Mouse (Mus musculus) liver, postnatal 0 days (tissue): Measurements from ENCODE around the gene Slc46a3.

Source experiments
- CTCF ChIP-seq: sonication (generic); IDR thresholded peaks from 2 replicates; pipeline ENCODE4 v1.5.1; 2016; ENCODE audit warnings: antibody characterized with exemption, low read depth
- EP300 ChIP-seq: IDR thresholded peaks from 2 replicates; pipeline ENCODE4 v1.6.1; 2016; ENCODE audit warnings: antibody characterized with exemption, low read depth, mild to moderate bottlenecking

DNA sequence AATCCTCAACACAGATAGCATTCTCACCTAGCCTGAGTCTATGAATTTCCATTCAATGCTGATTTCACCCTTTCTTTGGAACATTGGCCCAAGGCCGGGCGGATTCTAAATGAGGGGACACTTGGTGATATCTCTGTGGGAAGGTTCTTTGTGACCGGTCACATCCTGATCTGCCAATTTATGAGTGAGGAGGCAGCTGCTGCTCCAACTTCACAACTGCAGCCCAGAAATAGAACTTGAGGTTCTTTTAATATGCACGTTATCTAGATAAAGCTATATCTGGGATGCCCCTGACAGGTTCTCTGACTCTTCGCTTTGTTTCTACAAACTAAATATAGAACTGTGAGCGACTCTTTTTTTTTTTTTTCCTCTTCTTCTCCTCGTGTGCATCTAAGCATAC is 44.4 kb downstream of the Slc46a3 start:
- TF ChIP-seq EP300 (no peak), CTCF (no peak)
